Comparison of ENCODE assay signal across 8 mouse cellular contexts in the genomic region with DNA sequence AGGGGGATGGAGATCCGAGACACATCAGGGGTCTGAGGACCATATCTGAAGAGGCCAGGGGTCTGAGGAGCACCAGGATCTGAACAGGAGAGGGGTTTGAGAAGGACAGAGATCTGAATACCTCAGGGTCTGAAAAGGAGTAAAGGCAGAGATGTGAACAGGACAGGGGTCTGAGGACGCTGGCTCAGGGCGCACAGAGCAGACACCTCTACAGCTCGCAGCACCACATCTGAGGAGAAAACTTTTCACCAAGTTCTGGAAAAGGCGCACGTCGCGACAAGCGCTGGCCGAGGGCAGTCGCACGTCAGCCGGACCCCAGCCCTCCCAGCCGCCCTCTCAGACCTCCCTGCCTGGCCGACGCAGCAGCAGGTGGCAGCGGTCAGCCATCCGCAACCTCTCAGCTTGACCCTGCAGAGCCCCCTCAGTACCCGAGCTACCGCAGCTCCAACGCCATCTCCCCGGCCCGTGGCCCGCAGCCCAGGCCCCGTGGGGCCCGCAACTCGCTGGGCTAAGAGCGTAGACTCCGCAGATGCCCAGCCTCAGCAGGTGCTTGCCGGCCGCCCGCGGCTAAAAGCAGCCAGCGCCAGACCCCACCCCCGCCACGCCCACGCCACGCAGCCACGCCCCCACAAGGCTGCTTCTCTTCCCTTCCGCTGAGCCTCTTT. TPM values are rescaled to one million over a fixed set of nuclear protein-coding genes. Genes with fewer than 3 reads are reported as not detected.
DNase-seq lines count a peak whose midpoint lies in the region; ATAC-seq and TF ChIP-seq lines count a peak whose summit lies in the region.

No protein-coding gene starts in this region.

- H3K9me3 ChIP-seq in hindbrain, embryonic 12.5 days (replicated peaks) = no peaks in the 10 kb centered on the region
- no peaks in the 10 kb centered on the region for H3K9me3 ChIP-seq in midbrain, embryonic 13.5 days

- H3K27ac ChIP-seq in kidney, adult 2 months (ENCODE audit: insufficient read depth, low read depth, low read length) = peak overlapping the region; percentile 75
- peak overlapping the region; percentile 26; the same call in 1 of the 2 replicates for H3K27ac ChIP-seq in bone marrow macrophage, adult 2 months (ENCODE audit: insufficient read depth, low read depth, low read length)
- peak overlapping the region; percentile 82 for H3K27ac ChIP-seq in hindbrain, embryonic 12.5 days
- peak overlapping the region; percentile 90 for H3K27ac ChIP-seq in midbrain, embryonic 13.5 days

- 1% methylated on average over 40 of the region's 40 CpGs for WGBS in kidney, adult 2 months
- WGBS in hindbrain, embryonic 12.5 days = 1% methylated on average over 35 of the region's 40 CpGs
- WGBS in midbrain, embryonic 13.5 days = 1% methylated on average over 39 of the region's 40 CpGs

- H3K36me3 ChIP-seq in kidney, adult 2 months (ENCODE audit: control insufficient read depth, insufficient read depth, low read length) = no peaks in the 10 kb centered on the region
- H3K36me3 ChIP-seq in hindbrain, embryonic 12.5 days = no peaks in the 10 kb centered on the region
- H3K36me3 ChIP-seq in midbrain, embryonic 13.5 days = no peaks in the 10 kb centered on the region

- H3K27me3 ChIP-seq in kidney, adult 2 months (replicated peaks; ENCODE audit: control insufficient read depth, insufficient read depth, low read length) = no peaks in the 10 kb centered on the region
- H3K27me3 ChIP-seq in hindbrain, embryonic 12.5 days = no peaks in the 10 kb centered on the region
- 0 out of 2 replicates have a peak, but pooled peaks cover 4% of the 10 kb centered on the region for H3K27me3 ChIP-seq in midbrain, embryonic 13.5 days

- peak; percentile 27 for ATAC-seq in hindbrain, embryonic 12.5 days (ENCODE audit: low FRiP score)
- peak; percentile 87 for ATAC-seq in midbrain, embryonic 13.5 days
- ATAC-seq in CD4-positive, CD25-positive, alpha-beta regulatory T cell, adult 4 months = no peak

- peak overlapping the region; percentile 76 for H3K9ac ChIP-seq in hindbrain, embryonic 12.5 days
- H3K9ac ChIP-seq in midbrain, embryonic 13.5 days (replicated peaks) = peak overlapping the region; percentile 69

- DNase-seq in kidney, adult 2 months = no peak
- DNase-seq in kidney, adult 11 months = no peak
- no peak for DNase-seq in left cerebral cortex, postnatal 25 days (ENCODE audit: low spot score in 2 of 2)
- no peak for DNase-seq in left cerebral cortex, postnatal 14 days (ENCODE audit: low spot score in 2 of 2)

- TF ChIP-seq CTCF in kidney, adult 2 months (conservative IDR thresholded peaks at IDR 0.05; ENCODE audit: insufficient read depth, insufficient read length, low read depth, low read length) = no peak
- no peak for TF ChIP-seq CTCF in bone marrow macrophage, adult 2 months (IDR thresholded peaks at IDR 0.05; ENCODE audit: low read depth, low read length)

- peak overlapping the region; percentile 89 for H3K4me2 ChIP-seq in hindbrain, embryonic 12.5 days (replicated peaks)
- peak overlapping the region; percentile 92 for H3K4me2 ChIP-seq in midbrain, embryonic 13.5 days (replicated peaks)

- H3K4me3 ChIP-seq in kidney, adult 2 months (ENCODE audit: insufficient read depth, low read depth, low read length) = peak overlapping the region; percentile 82
- H3K4me3 ChIP-seq in bone marrow macrophage, adult 2 months (ENCODE audit: insufficient read depth, low read length) = peak overlapping the region; percentile 79
- H3K4me3 ChIP-seq in hindbrain, embryonic 12.5 days = peak overlapping the region; percentile 54
- H3K4me3 ChIP-seq in midbrain, embryonic 13.5 days (replicated peaks) = peak overlapping the region; percentile 63

- peaks cover 29% of the 10 kb centered on the region for H3K4me1 ChIP-seq in kidney, adult 2 months (ENCODE audit: control insufficient read depth, insufficient read depth, low read length)
- H3K4me1 ChIP-seq in bone marrow macrophage, adult 2 months (ENCODE audit: control insufficient read depth, insufficient read depth, low read length) = peaks cover 43% of the 10 kb centered on the region
- peaks cover 13% of the 10 kb centered on the region for H3K4me1 ChIP-seq in hindbrain, embryonic 12.5 days
- H3K4me1 ChIP-seq in midbrain, embryonic 13.5 days (replicated peaks) = peaks cover 13% of the 10 kb centered on the region

- peak; percentile 70 for TF ChIP-seq POLR2A in kidney, adult 2 months (IDR thresholded peaks at IDR 0.05; ENCODE audit: low read depth, low read length)
- peak; percentile 78; the same call in 1 of the 2 replicates for TF ChIP-seq POLR2A in bone marrow macrophage, adult 2 months (IDR thresholded peaks at IDR 0.05; ENCODE audit: borderline replicate concordance, low read depth, low read length)

- intact Hi-C loops in left cerebral cortex, postnatal 25 days (cut with DNase I) = loop anchor here (5.0 to 10.0 kb wide), 3 partner anchors 99 to 163 kb away; a partner anchor contains a TSS
- intact Hi-C loops in left cerebral cortex, postnatal 14 days (cut with DNase I) = loop anchor here (5.0 to 10.0 kb wide), 3 partner anchors 49 to 163 kb away; a partner anchor contains a TSS

RNA-seq across cellular contexts. Expression of a gene that starts 11.7 kb away (rescaled TPM):
- 45.2 and 50.0 TPM in 2 replicates for polyA plus RNA-seq in kidney, adult 2 months (2012; rRNA removed)
- 57.5 and 57.8 TPM in 2 replicates for polyA plus RNA-seq in bone marrow macrophage, adult 2 months (2012; ENCODE audit: insufficient read depth, insufficient read length, missing spikeins)
- polyA plus RNA-seq in hindbrain, embryonic 12.5 days (2016; fragmentation: Nextera tagmentation; extraction: Ambion mirVana) = 56.2 and 57.4 TPM in 2 replicates
- polyA plus RNA-seq in midbrain, embryonic 13.5 days (2015; fragmentation: Nextera tagmentation; extraction: Ambion mirVana) = 59.7 and 60.0 TPM in 2 replicates
- polyA plus RNA-seq in CD4-positive, CD25-positive, alpha-beta regulatory T cell, adult 4 months (2017; shearing (Covaris generic)) = 10 to 100 TPM; 58.5 to 95.0 TPM
- total RNA-seq in left cerebral cortex, postnatal 25 days (2021) = 10 to 100 TPM; 74.1 to 78.7 TPM
- total RNA-seq in left cerebral cortex, postnatal 14 days (2021) = 10 to 100 TPM; 77.9 to 82.0 TPM

Comparison
In these comparisons a context has a peak if more than half of its experiments do, and no peak if none do; other contexts are left out.
1. H3K27ac ChIP-seq: peak in every context shown above with its lines; median percentile 90 in midbrain, embryonic 13.5 days; 82 in hindbrain, embryonic 12.5 days; 75 in kidney, adult 2 months; 26 in bone marrow macrophage, adult 2 months.